Mouse (Mus musculus): ENCODE measurements around the gene Hao1. TPM values are rescaled to one million over a fixed set of nuclear protein-coding genes. Genes with fewer than 3 reads are reported as not detected.

Gene Hao1
- 0.07 and 0.10 TPM in 2 replicates for polyA plus RNA-seq (2015; fragmentation: Nextera tagmentation; extraction: Ambion mirVana)

DNA sequence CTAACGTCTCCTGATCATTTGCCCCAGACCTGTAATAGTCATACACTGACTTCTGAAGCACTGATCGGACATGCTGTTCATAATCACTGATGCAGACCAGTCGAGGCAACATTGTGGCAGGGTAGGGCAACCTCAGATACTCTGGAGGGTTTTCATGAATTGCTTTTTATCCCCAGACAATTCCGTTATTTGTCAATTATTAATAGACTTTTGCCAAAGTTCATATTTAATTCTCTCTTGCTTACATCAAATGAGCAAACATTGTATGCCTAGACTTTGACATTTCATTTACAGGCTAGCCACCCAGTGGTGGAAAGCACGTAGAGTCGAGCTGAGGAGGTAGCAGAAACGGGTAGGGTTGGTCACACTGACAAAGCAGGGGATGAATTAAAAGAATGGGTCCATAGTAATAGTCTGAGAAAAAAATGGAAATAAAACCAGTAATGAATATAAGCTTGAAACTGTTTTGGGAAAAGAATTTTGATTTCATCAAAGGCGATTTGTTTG is at the start of gene Hao1:
TSS of gene Hao1 (minus strand) at position 148 of the 507 bp plus-strand sequence.
- Histone ChIP-seq H3K4me3 (ENCODE audit: low read length) (no peak within 1 kb of the TSS), H3K4me2 (ENCODE audit: low read length) (no peak within 1 kb of the TSS), H3K9ac (ENCODE audit: low read depth, low read length) (no peak within 1 kb of the TSS), H3K4me1 (ENCODE audit: control insufficient read depth, insufficient read depth, low read depth, low read length) (no peaks in the 10 kb centered on the region), H3K36me3 (ENCODE audit: control insufficient read depth, insufficient read depth, low read length) (no peaks in the 10 kb centered on the region), H3K27me3 (replicated peaks; ENCODE audit: control insufficient read depth, insufficient read depth, low read length) (no peaks in the 10 kb centered on the region), H3K9me3 (ENCODE audit: control insufficient read depth, low read length) (no peaks in the 10 kb centered on the region), H3K27ac (ENCODE audit: low read depth, low read length) (no peak within 1 kb of the TSS)
- ATAC-seq = no peak
- WGBS = 88% methylated on average over 8 of the region's 8 CpGs

DNA sequence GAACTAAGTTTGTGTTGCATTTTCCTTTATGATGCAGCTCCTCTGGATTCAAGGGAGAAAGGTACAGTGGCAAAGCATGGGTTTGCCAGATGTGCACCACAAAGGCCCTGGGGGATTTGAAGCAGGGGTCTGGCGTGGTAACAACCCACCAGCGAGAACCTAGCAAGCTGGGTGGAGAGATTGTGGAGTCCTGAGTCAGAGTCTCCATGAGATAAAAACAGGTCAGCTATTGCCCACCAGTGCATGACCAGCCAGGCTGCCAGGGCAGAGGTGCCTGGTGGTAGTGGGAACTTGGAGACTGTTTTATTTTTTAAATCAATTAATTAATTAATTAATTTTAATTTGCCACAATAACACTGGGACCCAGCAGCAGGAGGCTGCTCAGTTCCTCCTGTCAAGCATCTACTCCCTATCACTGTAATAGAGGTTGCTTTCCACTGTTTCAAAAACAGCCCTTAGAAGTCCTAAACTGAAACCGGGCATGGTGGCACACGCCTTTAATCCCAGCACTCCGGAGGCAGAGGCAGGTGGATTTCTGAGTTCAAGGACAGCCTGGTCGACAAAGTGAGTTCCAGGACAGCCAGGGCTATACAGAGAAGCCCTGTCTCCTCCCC is 37.0 kb upstream of the Hao1 start:
- H3K27ac ChIP-seq (ENCODE audit: low read depth, low read length) = no peak overlapping the region
- H3K4me3 ChIP-seq (ENCODE audit: low read length) = no peak overlapping the region
- WGBS = 95% methylated on average over 6 of the region's 6 CpGs
- no peak overlapping the region for H3K4me2 ChIP-seq (ENCODE audit: low read length)
- no peaks in the 10 kb centered on the region for H3K27me3 ChIP-seq (replicated peaks; ENCODE audit: control insufficient read depth, insufficient read depth, low read length)
- H3K4me1 ChIP-seq (ENCODE audit: control insufficient read depth, insufficient read depth, low read depth, low read length) = no peaks in the 10 kb centered on the region
- no peak overlapping the region for H3K9ac ChIP-seq (ENCODE audit: low read depth, low read length)
- ATAC-seq = no peak
- H3K36me3 ChIP-seq (ENCODE audit: control insufficient read depth, insufficient read depth, low read length) = no peaks in the 10 kb centered on the region
- H3K9me3 ChIP-seq (ENCODE audit: control insufficient read depth, low read length) = 0 out of 2 replicates have a peak, but pooled peaks cover 2% of the 10 kb centered on the region

DNA sequence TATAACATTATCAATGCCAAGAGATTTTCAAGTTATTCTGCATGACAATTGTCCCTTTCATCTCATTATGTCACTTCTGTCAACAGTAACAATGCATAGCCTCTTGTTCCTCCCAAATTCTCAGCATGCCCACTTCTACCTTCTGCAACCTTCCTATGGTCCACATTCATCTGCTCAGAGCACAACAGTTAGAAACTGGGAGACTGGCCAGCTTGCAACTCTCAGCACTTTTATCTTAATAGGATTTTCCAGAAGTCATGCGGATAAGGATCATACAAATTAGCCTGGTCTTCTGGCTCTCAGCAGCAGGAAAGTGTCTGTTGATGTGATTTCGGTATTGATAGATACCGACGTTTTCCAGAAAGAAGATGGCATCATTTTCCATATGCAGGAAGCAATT is 31.1 kb upstream of the Hao1 start:
- no peaks in the 10 kb centered on the region for H3K36me3 ChIP-seq (ENCODE audit: control insufficient read depth, insufficient read depth, low read length)
- no peak overlapping the region for H3K9ac ChIP-seq (ENCODE audit: low read depth, low read length)
- H3K27me3 ChIP-seq (replicated peaks; ENCODE audit: control insufficient read depth, insufficient read depth, low read length) = no peaks in the 10 kb centered on the region
- WGBS = 38% methylated on average over 4 of the region's 4 CpGs
- no peak overlapping the region for H3K4me2 ChIP-seq (ENCODE audit: low read length)
- H3K4me3 ChIP-seq (ENCODE audit: low read length) = no peak overlapping the region
- 0 out of 2 replicates have a peak, but pooled peaks cover under 1% of the 10 kb centered on the region for H3K9me3 ChIP-seq (ENCODE audit: control insufficient read depth, low read length)
- no peak overlapping the region for H3K27ac ChIP-seq (ENCODE audit: low read depth, low read length)
- no peaks in the 10 kb centered on the region for H3K4me1 ChIP-seq (ENCODE audit: control insufficient read depth, insufficient read depth, low read depth, low read length)
- no peak for ATAC-seq

DNA sequence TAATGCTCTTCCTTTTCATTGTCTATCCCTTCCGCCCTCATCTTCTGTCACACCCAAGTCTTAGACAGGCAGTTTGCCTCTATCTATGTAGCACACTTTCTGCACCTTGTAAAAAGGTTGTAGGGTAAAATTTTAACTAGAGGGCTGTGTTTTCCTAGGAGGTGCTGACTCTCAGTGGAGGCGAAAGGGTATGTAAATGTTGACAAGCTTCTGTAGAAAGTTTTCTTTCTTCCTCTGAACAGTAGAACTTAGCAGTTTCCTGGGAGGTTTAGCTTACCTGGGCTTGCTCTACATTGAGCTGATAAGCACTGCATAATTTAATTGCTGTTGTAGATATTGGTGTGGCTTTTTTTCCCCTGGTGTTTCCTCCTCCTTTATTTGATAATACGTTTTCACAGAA is 5.3 kb upstream of the Hao1 start:
- H3K36me3 ChIP-seq (ENCODE audit: control insufficient read depth, insufficient read depth, low read length) = no peaks in the 10 kb centered on the region

DNA sequence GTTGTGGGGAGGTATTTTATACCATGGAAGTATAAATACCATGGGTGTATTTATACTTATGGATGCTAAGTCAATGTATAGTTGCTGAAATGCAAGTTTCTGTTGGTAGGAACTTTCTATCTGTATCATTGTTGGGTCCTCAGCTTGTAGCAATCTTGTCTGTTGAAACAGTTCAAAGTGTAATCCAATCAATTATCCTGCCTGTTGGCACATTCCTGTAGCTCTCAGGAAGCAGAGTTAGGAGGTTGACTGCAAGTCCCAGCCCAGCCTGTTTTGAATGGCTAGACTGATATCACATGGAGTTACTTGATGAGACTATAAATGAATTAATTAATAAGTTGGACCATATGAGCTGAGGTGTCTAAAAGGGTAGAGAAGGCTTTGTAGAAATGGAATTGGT is 1.8 kb downstream of the Hao1 start:
- H3K4me2 ChIP-seq (ENCODE audit: low read length) = no peak overlapping the region
- no peak overlapping the region for H3K9ac ChIP-seq (ENCODE audit: low read depth, low read length)
- no peaks in the 10 kb centered on the region for H3K36me3 ChIP-seq (ENCODE audit: control insufficient read depth, insufficient read depth, low read length)
- no peaks in the 10 kb centered on the region for H3K4me1 ChIP-seq (ENCODE audit: control insufficient read depth, insufficient read depth, low read depth, low read length)
- no peak for ATAC-seq
- H3K9me3 ChIP-seq (ENCODE audit: control insufficient read depth, low read length) = no peaks in the 10 kb centered on the region
- H3K4me3 ChIP-seq (ENCODE audit: low read length) = no peak overlapping the region
- no peak overlapping the region for H3K27ac ChIP-seq (ENCODE audit: low read depth, low read length)
- no peaks in the 10 kb centered on the region for H3K27me3 ChIP-seq (replicated peaks; ENCODE audit: control insufficient read depth, insufficient read depth, low read length)

More for the DNA sequence above, 5.3 kb upstream of the Hao1 start:
- H3K4me1 ChIP-seq (ENCODE audit: control insufficient read depth, insufficient read depth, low read depth, low read length) = no peaks in the 10 kb centered on the region
- H3K9ac ChIP-seq (ENCODE audit: low read depth, low read length) = no peak overlapping the region
- no peak overlapping the region for H3K4me2 ChIP-seq (ENCODE audit: low read length)
- H3K9me3 ChIP-seq (ENCODE audit: control insufficient read depth, low read length) = no peaks in the 10 kb centered on the region
- H3K27ac ChIP-seq (ENCODE audit: low read depth, low read length) = no peak overlapping the region
- 89% methylated on average over 3 of the region's 3 CpGs for WGBS
- no peaks in the 10 kb centered on the region for H3K27me3 ChIP-seq (replicated peaks; ENCODE audit: control insufficient read depth, insufficient read depth, low read length)
- ATAC-seq = no peak
- H3K4me3 ChIP-seq (ENCODE audit: low read length) = no peak overlapping the region

DNA sequence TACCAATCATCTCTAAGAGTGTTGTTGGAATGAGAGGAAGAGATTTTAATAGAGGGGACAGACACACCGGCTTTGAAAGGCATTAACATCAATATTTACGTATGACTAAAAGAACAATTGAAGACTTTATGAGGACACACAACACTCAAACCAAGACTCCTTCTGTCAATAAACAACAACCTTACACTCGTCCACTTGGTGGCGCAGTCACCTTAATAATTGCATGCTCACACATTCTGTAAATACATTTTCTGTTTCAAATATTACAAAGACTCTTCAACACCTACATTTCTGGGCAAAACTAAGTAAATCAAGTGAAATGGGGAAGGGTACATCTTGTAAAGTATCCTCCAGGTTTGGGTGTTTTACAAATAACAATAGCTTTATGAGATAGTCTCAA is 4.4 kb downstream of the Hao1 start:
- Histone ChIP-seq H3K4me1 (ENCODE audit: control insufficient read depth, insufficient read depth, low read depth, low read length) (no peaks in the 10 kb centered on the region), H3K9ac (ENCODE audit: low read depth, low read length) (no peak overlapping the region), H3K27ac (ENCODE audit: low read depth, low read length) (no peak overlapping the region), H3K4me2 (ENCODE audit: low read length) (no peak overlapping the region), H3K27me3 (replicated peaks; ENCODE audit: control insufficient read depth, insufficient read depth, low read length) (no peaks in the 10 kb centered on the region), H3K36me3 (ENCODE audit: control insufficient read depth, insufficient read depth, low read length) (no peaks in the 10 kb centered on the region), H3K4me3 (ENCODE audit: low read length) (no peak overlapping the region), H3K9me3 (ENCODE audit: control insufficient read depth, low read length) (no peaks in the 10 kb centered on the region)
- no peak for ATAC-seq
- 20% methylated on average over 4 of the region's 4 CpGs for WGBS

DNA sequence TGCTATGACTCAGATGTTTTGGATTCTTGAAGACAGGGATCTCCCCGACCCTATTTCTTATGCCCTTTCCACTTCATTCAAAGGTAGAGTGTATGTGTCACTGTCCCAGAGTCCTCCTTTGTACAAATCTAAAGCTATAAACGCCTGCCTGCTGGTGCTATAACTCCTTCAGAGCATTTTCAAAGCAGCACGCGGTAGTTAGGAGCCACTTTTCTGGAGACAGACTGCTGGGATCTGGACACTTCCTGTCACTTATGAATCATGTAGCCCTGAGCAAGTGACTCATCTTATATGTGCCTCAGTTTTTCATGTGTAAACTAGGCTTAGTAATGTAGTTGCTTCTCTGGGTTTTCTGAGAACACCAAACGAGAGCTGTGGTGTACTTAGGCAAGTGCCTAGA is 9.1 kb downstream of the Hao1 start:
- Histone ChIP-seq H3K9me3 (ENCODE audit: control insufficient read depth, low read length) (no peaks in the 10 kb centered on the region), H3K4me2 (ENCODE audit: low read length) (no peak overlapping the region), H3K27ac (ENCODE audit: low read depth, low read length) (no peak overlapping the region), H3K27me3 (replicated peaks; ENCODE audit: control insufficient read depth, insufficient read depth, low read length) (no peaks in the 10 kb centered on the region), H3K36me3 (ENCODE audit: control insufficient read depth, insufficient read depth, low read length) (no peaks in the 10 kb centered on the region), H3K4me3 (ENCODE audit: low read length) (no peak overlapping the region), H3K9ac (ENCODE audit: low read depth, low read length) (no peak overlapping the region), H3K4me1 (ENCODE audit: control insufficient read depth, insufficient read depth, low read depth, low read length) (no peaks in the 10 kb centered on the region)
- ATAC-seq = no peak
- WGBS = 77% methylated on average over 5 of the region's 5 CpGs

DNA sequence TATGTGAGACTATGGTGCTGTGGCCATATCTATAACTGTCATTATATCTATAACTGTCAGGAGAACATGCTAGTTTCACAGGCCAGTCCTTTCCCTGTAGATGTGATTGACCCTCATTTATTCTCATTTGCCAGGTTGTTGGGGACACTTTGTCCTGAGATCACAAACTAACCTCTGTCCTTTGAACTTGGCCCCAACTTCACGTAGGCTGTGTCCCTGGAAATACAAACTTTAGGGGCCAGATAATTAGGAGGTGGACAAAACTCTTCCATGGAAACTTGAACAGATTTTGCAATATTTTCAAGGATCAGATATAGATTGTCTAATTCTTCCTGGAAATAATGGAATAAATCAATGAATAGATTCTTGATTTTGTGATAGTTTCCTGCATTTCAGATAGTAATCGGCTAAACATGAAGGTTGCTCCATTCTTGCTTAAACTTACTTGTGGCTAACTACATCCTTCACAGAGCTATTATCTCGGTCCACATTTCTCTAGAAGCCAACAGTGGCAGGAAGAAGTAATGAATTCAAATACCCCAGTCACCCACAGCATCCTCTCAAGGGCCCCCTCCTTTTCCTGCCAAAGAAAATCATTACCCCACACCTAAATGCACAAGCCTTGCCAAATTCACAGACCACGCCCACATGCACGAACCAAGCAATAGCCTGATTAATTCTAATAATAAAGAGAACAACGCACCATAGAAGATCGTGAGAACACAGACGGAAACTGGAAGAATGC is 9.7 kb downstream of the Hao1 start:
- H3K27me3 ChIP-seq (replicated peaks; ENCODE audit: control insufficient read depth, insufficient read depth, low read length) = no peaks in the 10 kb centered on the region
- ATAC-seq = no peak
- H3K4me1 ChIP-seq (ENCODE audit: control insufficient read depth, insufficient read depth, low read depth, low read length) = no peaks in the 10 kb centered on the region
- no peak overlapping the region for H3K4me2 ChIP-seq (ENCODE audit: low read length)
- no peaks in the 10 kb centered on the region for H3K9me3 ChIP-seq (ENCODE audit: control insufficient read depth, low read length)
- no peak overlapping the region for H3K27ac ChIP-seq (ENCODE audit: low read depth, low read length)
- H3K36me3 ChIP-seq (ENCODE audit: control insufficient read depth, insufficient read depth, low read length) = no peaks in the 10 kb centered on the region
- H3K9ac ChIP-seq (ENCODE audit: low read depth, low read length) = no peak overlapping the region
- 75% methylated on average over 8 of the region's 8 CpGs for WGBS
- H3K4me3 ChIP-seq (ENCODE audit: low read length) = no peak overlapping the region

DNA sequence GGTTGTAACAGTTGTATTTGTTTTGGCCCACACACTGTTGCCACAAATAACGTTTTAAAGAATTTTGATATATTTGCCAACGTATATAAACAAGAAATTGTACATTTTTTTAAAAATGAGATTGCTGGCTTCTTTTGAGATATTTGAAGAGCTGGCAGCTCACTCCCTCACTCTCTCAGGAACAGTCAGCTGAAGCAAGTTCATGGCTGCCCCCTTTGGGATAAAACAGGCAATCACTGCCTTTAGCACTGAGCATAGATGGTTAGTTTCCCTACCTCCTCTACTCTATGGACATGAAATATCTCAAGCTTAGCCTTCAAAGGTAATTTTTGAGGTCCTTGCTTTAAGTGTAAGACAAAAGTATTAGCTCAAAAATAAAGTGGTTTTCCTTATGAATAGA is 10.7 kb downstream of the Hao1 start:
- Histone ChIP-seq H3K4me1 (ENCODE audit: control insufficient read depth, insufficient read depth, low read depth, low read length) (no peaks in the 10 kb centered on the region), H3K4me2 (ENCODE audit: low read length) (no peak overlapping the region), H3K36me3 (ENCODE audit: control insufficient read depth, insufficient read depth, low read length) (no peaks in the 10 kb centered on the region), H3K27me3 (replicated peaks; ENCODE audit: control insufficient read depth, insufficient read depth, low read length) (no peaks in the 10 kb centered on the region), H3K9ac (ENCODE audit: low read depth, low read length) (no peak overlapping the region), H3K27ac (ENCODE audit: low read depth, low read length) (no peak overlapping the region), H3K9me3 (ENCODE audit: control insufficient read depth, low read length) (no peaks in the 10 kb centered on the region), H3K4me3 (ENCODE audit: low read length) (no peak overlapping the region)
- ATAC-seq = no peak
- 76% methylated on average over 2 of the region's 2 CpGs for WGBS

Measured in hindbrain, embryonic 16.5 days (tissue).